Mouse (Mus musculus): ENCODE results near the gene Tert. TPM values are rescaled to one million over a fixed set of nuclear protein-coding genes. Genes with fewer than 3 reads are reported as not detected.

Tert gene
- total RNA-seq, 2 experiments from 2014 or later: not detected

- no peak for DNase-seq
- intact Hi-C loops (cut with DNase I): no loop called here
These were observed 33.5 kb downstream of the Tert start for GRCm38 (mm10) chr13:73660163-73660695.

- intact Hi-C loops (cut with DNase I): no loop called here
- no peak for DNase-seq
These were observed 48.5 kb downstream of the Tert start for GRCm38 (mm10) chr13:73675161-73675560.

- intact Hi-C loops (cut with DNase I): no loop called here
These were observed 51.1 kb downstream of the Tert start, which contains the start of gene Slc6a18 for GRCm38 (mm10) chr13:73677853-73678252. Slc6a18 (minus strand) TSS chr13:73678023.

GRCm38 (mm10) chr13:73679311-73679710, 52.6 kb downstream of the Tert start:
- DNase-seq: no peak
- intact Hi-C loops (cut with DNase I): no loop called here

More at GRCm38 (mm10) chr13:73677853-73678252, 51.1 kb downstream of the Tert start, which contains the start of gene Slc6a18:
- DNase-seq: no peak

GRCm38 (mm10) chr13:73680394-73680793, 53.7 kb downstream of the Tert start:
- no peak for DNase-seq
- intact Hi-C loops (cut with DNase I): no loop called here

- no peak for DNase-seq
- intact Hi-C loops (cut with DNase I): no loop called here
These were observed 55.5 kb downstream of the Tert start for GRCm38 (mm10) chr13:73682226-73682625.

GRCm38 (mm10) chr13:73683682-73684081, 57.0 kb downstream of the Tert start:
- peak; percentile 18 to 24 for DNase-seq
- intact Hi-C loops (cut with DNase I): no loop called here

- intact Hi-C loops (cut with DNase I): no loop called here
- no peak for DNase-seq
These were observed 57.7 kb downstream of the Tert start for GRCm38 (mm10) chr13:73684412-73684811.

- intact Hi-C loops (cut with DNase I): no loop called here
- DNase-seq: no peak
These were observed 58.8 kb downstream of the Tert start for GRCm38 (mm10) chr13:73685502-73685901.

- intact Hi-C loops (cut with DNase I): no loop called here
- DNase-seq: no peak
These were observed 60.9 kb downstream of the Tert start for GRCm38 (mm10) chr13:73687601-73688000.

GRCm38 (mm10) chr13:73688934-73689333, 62.2 kb downstream of the Tert start:
- intact Hi-C loops (cut with DNase I): no loop called here

GRCm38 (mm10) chr13:73692249-73692868, 65.6 kb downstream of the Tert start:
- peak; percentile 29 to 54 for DNase-seq

More at GRCm38 (mm10) chr13:73688934-73689333, 62.2 kb downstream of the Tert start:
- DNase-seq: no peak

GRCm38 (mm10) chr13:73693333-73693732, 66.6 kb downstream of the Tert start:
- intact Hi-C loops (cut with DNase I): loop anchor here (2.0 to 5.0 kb wide), 3 partner anchors 47 to 266 kb away; no protein-coding TSS in a partner anchor
- DNase-seq: no peak

More at GRCm38 (mm10) chr13:73692249-73692868, 65.6 kb downstream of the Tert start:
- intact Hi-C loops (cut with DNase I): loop anchor here (2.0 to 5.0 kb wide), 3 partner anchors 46 to 265 kb away; no protein-coding TSS in a partner anchor

- DNase-seq: no peak
- intact Hi-C loops (cut with DNase I): loop anchor here (5.0 kb wide), 1 partner anchor 268 kb away; no protein-coding TSS in a partner anchor
These were observed 68.3 kb downstream of the Tert start for GRCm38 (mm10) chr13:73694972-73695371.

- intact Hi-C loops (cut with DNase I): no loop called here
These were observed 69.8 kb downstream of the Tert start for GRCm38 (mm10) chr13:73696529-73696928.

More at GRCm38 (mm10) chr13:73696529-73696928, 69.8 kb downstream of the Tert start:
- no peak for DNase-seq

Other genes with a start within 250 kb of the Tert start
- 1 to 10 TPM; 7.0 to 9.4 TPM for gene Lpcat1, start 159.7 kb upstream of the Tert start, total RNA-seq (2021)
- gene Slc6a3, start 90.2 kb upstream of the Tert start, total RNA-seq (2021): not detected
- gene Clptm1l, start 22.9 kb upstream of the Tert start, total RNA-seq (2021): 10 to 100 TPM; 56.7 to 65.2 TPM
- not detected for gene Slc6a18, start 51.1 kb downstream of the Tert start, total RNA-seq (2021)
- gene Slc6a19, start 78.0 kb downstream of the Tert start, total RNA-seq (2021): not detected
- 100 to 1,000 TPM; 163 to 167 TPM for gene Slc12a7, start 106.2 kb downstream of the Tert start, total RNA-seq (2021)
- gene Nkd2, start 220.7 kb downstream of the Tert start, total RNA-seq (2021): under 1 TPM; 0.70 to 0.78 TPM

Data from heart, postnatal 36 days (tissue).